Mouse (Mus musculus): ENCODE data around the gene Spz1. TPM values are rescaled to one million over a fixed set of nuclear protein-coding genes. Genes with fewer than 3 reads are reported as not detected.

The Spz1 gene
- polyA plus RNA-seq, 1 experiment from 2014 or later: not detected

GRCm38 (mm10) chr13:92584094-92584717 is 8.2 kb upstream of the Spz1 start:
- Histone ChIP-seq H3K36me3 (ENCODE audit: control insufficient read depth, insufficient read depth) (no peaks in the 10 kb centered on the region), H3K4me1 (replicated peaks; ENCODE audit: control insufficient read depth, insufficient read depth, low read length) (0 out of 2 replicates have a peak, but pooled peaks cover 3% of the 10 kb centered on the region), H3K27ac (ENCODE audit: low read depth, low read length) (no peak overlapping the region), H3K9me3 (ENCODE audit: control insufficient read depth) (no peaks in the 10 kb centered on the region), H3K9ac (ENCODE audit: low read depth, low read length) (no peak overlapping the region), H3K4me3 (ENCODE audit: low read depth, low read length) (no peak overlapping the region), H3K27me3 (replicated peaks; ENCODE audit: control insufficient read depth, insufficient read depth, low read length) (no peaks in the 10 kb centered on the region), H3K4me2 (replicated peaks; ENCODE audit: low read depth) (no peak overlapping the region)
- WGBS: 55% methylated on average over 8 of the region's 8 CpGs
- no peak for TF ChIP-seq CTCF (IDR thresholded peaks at IDR 0.05; ENCODE audit: low read depth)
- no peak for ATAC-seq

GRCm38 (mm10) chr13:92580220-92581043 is 4.5 kb upstream of the Spz1 start:
- no peaks in the 10 kb centered on the region for H3K27me3 ChIP-seq (replicated peaks; ENCODE audit: control insufficient read depth, insufficient read depth, low read length)
- no peak overlapping the region for H3K4me3 ChIP-seq (ENCODE audit: low read depth, low read length)
- peak; percentile 85 for TF ChIP-seq CTCF (IDR thresholded peaks at IDR 0.05; ENCODE audit: low read depth)
- ATAC-seq: peak; percentile 38; the same call in 1 of the 2 replicates
- no peak overlapping the region for H3K4me2 ChIP-seq (replicated peaks; ENCODE audit: low read depth)
- no peak overlapping the region for H3K27ac ChIP-seq (ENCODE audit: low read depth, low read length)
- no peaks in the 10 kb centered on the region for H3K9me3 ChIP-seq (ENCODE audit: control insufficient read depth)
- no peak overlapping the region for H3K9ac ChIP-seq (ENCODE audit: low read depth, low read length)
- WGBS: 19% methylated on average over 10 of the region's 10 CpGs
- no peaks in the 10 kb centered on the region for H3K36me3 ChIP-seq (ENCODE audit: control insufficient read depth, insufficient read depth)
- 0 out of 2 replicates have a peak, but pooled peaks cover 3% of the 10 kb centered on the region for H3K4me1 ChIP-seq (replicated peaks; ENCODE audit: control insufficient read depth, insufficient read depth, low read length)

GRCm38 (mm10) chr13:92578210-92578609 is 2.2 kb upstream of the Spz1 start:
- no peaks in the 10 kb centered on the region for H3K27me3 ChIP-seq (replicated peaks; ENCODE audit: control insufficient read depth, insufficient read depth, low read length)
- WGBS: 78% methylated on average over 4 of the region's 4 CpGs
- 0 out of 2 replicates have a peak, but pooled peaks cover 3% of the 10 kb centered on the region for H3K4me1 ChIP-seq (replicated peaks; ENCODE audit: control insufficient read depth, insufficient read depth, low read length)
- H3K4me2 ChIP-seq (replicated peaks; ENCODE audit: low read depth): no peak overlapping the region
- H3K9ac ChIP-seq (ENCODE audit: low read depth, low read length): no peak overlapping the region
- H3K27ac ChIP-seq (ENCODE audit: low read depth, low read length): no peak overlapping the region
- TF ChIP-seq CTCF (IDR thresholded peaks at IDR 0.05; ENCODE audit: low read depth): no peak
- no peaks in the 10 kb centered on the region for H3K9me3 ChIP-seq (ENCODE audit: control insufficient read depth)
- no peaks in the 10 kb centered on the region for H3K36me3 ChIP-seq (ENCODE audit: control insufficient read depth, insufficient read depth)
- H3K4me3 ChIP-seq (ENCODE audit: low read depth, low read length): no peak overlapping the region
- ATAC-seq: no peak

GRCm38 (mm10) chr13:92576688-92577087 is 716 bp upstream of the Spz1 start:
- no peak overlapping the region for H3K4me3 ChIP-seq (ENCODE audit: low read depth, low read length)
- no peak overlapping the region for H3K4me2 ChIP-seq (replicated peaks; ENCODE audit: low read depth)
- 0 out of 2 replicates have a peak, but pooled peaks cover 3% of the 10 kb centered on the region for H3K4me1 ChIP-seq (replicated peaks; ENCODE audit: control insufficient read depth, insufficient read depth, low read length)
- 58% methylated on average over 6 of the region's 6 CpGs for WGBS
- no peaks in the 10 kb centered on the region for H3K9me3 ChIP-seq (ENCODE audit: control insufficient read depth)
- no peak for ATAC-seq
- TF ChIP-seq CTCF (IDR thresholded peaks at IDR 0.05; ENCODE audit: low read depth): no peak
- H3K27ac ChIP-seq (ENCODE audit: low read depth, low read length): no peak overlapping the region
- no peaks in the 10 kb centered on the region for H3K36me3 ChIP-seq (ENCODE audit: control insufficient read depth, insufficient read depth)
- H3K27me3 ChIP-seq (replicated peaks; ENCODE audit: control insufficient read depth, insufficient read depth, low read length): no peaks in the 10 kb centered on the region
- no peak overlapping the region for H3K9ac ChIP-seq (ENCODE audit: low read depth, low read length)

GRCm38 (mm10) chr13:92559429-92559828 is 16.5 kb downstream of the Spz1 start:
- no peaks in the 10 kb centered on the region for H3K4me1 ChIP-seq (replicated peaks; ENCODE audit: control insufficient read depth, insufficient read depth, low read length)
- H3K36me3 ChIP-seq (ENCODE audit: control insufficient read depth, insufficient read depth): no peaks in the 10 kb centered on the region
- no peaks in the 10 kb centered on the region for H3K27me3 ChIP-seq (replicated peaks; ENCODE audit: control insufficient read depth, insufficient read depth, low read length)
- no peak for TF ChIP-seq CTCF (IDR thresholded peaks at IDR 0.05; ENCODE audit: low read depth)
- no peak overlapping the region for H3K27ac ChIP-seq (ENCODE audit: low read depth, low read length)
- ATAC-seq: no peak
- no peak overlapping the region for H3K9ac ChIP-seq (ENCODE audit: low read depth, low read length)
- no peak overlapping the region for H3K4me2 ChIP-seq (replicated peaks; ENCODE audit: low read depth)
- H3K4me3 ChIP-seq (ENCODE audit: low read depth, low read length): no peak overlapping the region
- WGBS: 85% methylated on average over 5 of the region's 5 CpGs
- H3K9me3 ChIP-seq (ENCODE audit: control insufficient read depth): no peaks in the 10 kb centered on the region

- TF ChIP-seq CTCF (IDR thresholded peaks at IDR 0.05; ENCODE audit: low read depth): no peak
- Histone ChIP-seq H3K9ac (ENCODE audit: low read depth, low read length) (no peak overlapping the region), H3K4me1 (replicated peaks; ENCODE audit: control insufficient read depth, insufficient read depth, low read length) (no peaks in the 10 kb centered on the region), H3K9me3 (ENCODE audit: control insufficient read depth) (no peaks in the 10 kb centered on the region), H3K36me3 (ENCODE audit: control insufficient read depth, insufficient read depth) (no peaks in the 10 kb centered on the region), H3K27ac (ENCODE audit: low read depth, low read length) (no peak overlapping the region), H3K27me3 (replicated peaks; ENCODE audit: control insufficient read depth, insufficient read depth, low read length) (no peaks in the 10 kb centered on the region), H3K4me3 (ENCODE audit: low read depth, low read length) (no peak overlapping the region), H3K4me2 (replicated peaks; ENCODE audit: low read depth) (no peak overlapping the region)
- WGBS: 43% methylated on average over 2 of the region's 2 CpGs
- no peak for ATAC-seq
These were observed 18.7 kb downstream of the Spz1 start for GRCm38 (mm10) chr13:92557229-92557628.

Data from intestine, postnatal 0 days (tissue).